Mouse (Mus musculus): ENCODE data around the gene Clpx.
A peak's percentile ranks its signal among the peaks of the same experiment; 100 is the strongest.

Clpx gene

DNA sequence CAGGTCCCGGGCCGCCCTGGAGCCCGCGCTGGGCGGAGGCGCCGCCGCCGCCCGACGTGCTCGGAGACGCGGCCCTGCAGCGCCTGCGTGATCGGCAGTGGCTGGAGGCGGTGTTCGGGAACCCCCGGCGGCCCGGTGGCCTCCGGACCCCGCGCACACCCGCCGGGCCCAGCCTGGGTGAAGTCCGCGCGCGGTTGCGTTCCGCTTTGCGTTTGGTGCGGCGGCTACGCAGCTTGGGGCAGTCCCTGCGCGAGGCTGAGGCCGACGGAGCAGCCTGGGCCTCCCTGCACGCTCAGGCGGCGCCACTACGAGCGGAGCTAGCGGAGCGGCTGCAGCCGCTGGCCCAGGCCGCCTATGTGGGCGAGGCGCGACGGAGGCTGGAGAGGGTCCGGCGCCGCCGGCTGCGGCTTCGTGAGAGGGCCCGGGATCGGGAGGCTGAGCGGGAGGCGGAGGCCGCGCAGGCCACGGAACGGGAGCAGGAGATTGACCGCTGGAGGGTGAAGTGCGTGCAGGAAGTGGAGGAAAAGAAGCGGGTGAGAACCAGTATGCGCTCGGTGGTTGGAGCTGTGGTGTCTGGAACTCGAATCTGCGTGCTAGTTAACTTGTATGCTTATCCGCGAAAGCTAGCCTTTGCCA lies 52.5 kb downstream of the Clpx start:
- peak; percentile 16 for DNase-seq (ENCODE audit: low spot score)

DNA sequence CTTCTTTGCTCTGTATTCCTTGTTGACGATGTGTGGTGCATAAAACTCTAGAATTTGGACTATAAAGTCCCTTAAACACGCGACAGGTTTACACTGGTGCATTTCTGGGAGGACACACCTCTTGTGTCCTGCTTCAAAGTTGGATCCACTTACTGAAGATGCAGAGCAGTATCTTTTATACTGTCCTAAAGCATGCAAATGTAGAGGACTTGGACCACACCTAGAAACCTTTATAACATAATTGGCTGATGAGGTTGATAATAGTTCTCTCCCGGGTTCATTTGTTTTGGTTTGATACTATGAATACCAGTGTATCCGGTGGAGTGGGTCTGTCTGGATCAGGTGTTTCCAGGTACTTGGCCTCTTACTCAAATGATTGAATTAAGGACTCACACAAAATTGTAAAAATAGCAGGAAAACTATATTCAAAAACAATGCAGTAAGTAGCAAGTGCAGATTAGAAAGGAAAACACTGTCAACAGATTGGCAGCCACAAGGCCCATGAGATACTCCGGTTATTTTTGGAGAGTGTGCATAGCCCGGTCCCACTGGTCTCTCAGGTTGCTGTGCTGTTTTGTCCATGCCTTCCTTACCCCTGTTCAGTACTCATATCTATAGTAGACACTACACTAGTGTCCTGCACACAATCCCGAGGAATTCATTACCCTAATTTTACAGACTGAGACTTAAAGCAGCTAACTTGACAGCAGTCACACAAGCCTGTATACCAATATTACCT lies 53.2 kb downstream of the Clpx start:
- DNase-seq (ENCODE audit: low spot score) = no peak

DNA sequence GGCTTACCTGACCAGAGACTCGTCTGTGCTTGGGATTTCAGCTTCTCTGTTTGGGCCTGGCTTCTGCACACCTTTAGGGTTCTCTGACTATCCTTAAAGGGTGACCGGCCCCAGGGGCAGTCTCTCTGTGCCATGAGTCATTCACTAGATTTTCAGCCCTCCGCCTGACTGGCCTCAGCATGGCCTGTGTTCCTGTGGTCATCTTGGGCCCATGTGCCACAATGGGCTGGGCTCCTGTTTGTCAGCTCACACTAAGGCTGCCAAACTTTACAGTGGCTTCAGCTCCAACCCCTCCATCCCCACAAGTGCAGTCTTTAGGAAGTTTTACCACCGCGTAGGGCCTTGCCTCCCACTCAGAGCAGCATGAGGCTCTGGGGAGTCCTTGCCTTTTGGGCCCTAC lies 59.2 kb downstream of the Clpx start:
- no peak for DNase-seq (ENCODE audit: low spot score)

GRCm38 (mm10) chr9:65356561-65356960 lies 62.5 kb downstream of the Clpx start:
- no peak for DNase-seq (ENCODE audit: low spot score)

DNA sequence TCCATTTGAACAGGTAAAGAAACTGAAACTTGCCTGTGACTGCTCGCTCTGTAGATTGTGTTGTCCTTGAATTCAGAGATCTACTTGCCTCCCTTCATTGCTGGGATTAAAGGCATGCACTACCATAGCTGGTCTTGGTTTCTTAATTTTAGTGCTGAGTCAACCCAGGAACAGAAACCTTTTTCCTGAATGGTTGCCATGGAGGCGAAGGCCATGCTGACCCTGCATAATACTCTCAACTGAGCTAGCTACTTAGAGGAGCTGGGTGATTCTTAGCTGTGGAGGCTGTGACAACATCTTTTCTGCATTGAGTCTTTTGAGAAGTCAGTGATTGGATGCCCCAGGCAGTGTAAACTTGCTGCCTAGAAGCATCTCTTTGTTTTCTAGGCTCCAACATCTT lies 62.9 kb downstream of the Clpx start:
- no peak for DNase-seq (ENCODE audit: low spot score)

DNA sequence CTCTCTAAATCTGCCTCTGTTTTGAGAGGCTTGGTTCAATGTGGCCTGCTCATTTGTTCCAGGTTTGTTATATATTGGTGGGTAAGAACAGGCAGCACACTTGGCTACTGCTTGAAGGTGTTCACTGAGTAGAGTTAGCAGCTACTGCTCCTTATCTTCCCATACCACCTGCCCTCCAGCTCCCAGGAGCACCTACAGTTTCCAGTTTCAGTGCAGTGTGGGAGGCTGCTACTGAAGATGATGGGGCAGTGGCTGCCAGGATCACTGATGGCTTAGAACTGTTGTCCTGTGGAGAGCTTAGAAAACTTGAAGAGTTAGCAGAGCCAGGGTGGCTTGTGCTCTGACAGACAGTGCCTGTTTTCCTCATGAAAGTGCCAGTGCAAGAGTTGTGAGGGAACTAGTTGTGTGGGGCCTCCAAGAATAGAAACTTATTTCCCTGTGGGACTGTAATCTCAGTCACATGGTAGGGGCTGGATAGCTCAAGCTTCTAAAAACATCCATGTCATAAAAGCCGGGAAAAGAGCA lies 65.0 kb downstream of the Clpx start:
- no peak for DNase-seq (ENCODE audit: low spot score)

DNA sequence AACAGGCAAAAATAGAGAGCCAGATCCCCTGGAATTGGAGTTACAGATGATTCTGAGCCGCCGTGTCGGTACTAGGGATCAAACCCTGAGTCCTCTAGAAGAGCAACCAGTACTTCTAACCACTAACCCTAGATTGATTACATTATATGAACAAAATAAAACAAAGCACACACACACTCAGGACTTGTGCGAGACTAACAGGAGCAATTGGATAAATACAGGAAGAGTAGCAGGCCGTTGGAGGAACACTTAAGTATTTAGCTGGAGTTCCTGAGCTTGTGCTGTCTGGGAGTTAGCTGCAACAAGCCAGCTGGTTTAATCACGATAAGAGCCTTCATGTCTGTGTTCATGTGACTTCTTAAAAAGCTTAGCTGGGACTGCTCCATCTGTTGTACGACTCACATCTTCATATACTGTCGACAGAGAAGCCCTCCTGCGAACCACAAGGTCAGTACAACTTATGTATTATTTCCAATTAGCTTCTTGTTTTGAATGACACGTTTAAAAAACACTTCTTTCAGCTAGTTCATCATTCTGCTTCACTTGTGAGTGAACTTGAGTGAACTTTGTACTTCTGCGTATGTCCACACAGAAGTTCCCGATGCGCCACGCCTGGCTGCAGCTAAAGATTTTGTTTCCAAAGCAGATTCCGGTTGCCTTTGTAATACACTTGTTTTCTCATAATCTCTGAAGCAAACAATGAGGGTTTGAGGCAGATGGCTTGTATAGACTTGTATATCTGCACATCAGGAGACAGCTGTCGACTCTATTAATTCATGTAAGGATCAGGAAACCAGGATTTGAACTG lies 66.8 kb downstream of the Clpx start, which contains the start of gene Ubap1l:
Gene Ubap1l (plus strand): TSS at position 401 of the 808 bp plus-strand sequence.
- no peak for DNase-seq (ENCODE audit: low spot score)

DNA sequence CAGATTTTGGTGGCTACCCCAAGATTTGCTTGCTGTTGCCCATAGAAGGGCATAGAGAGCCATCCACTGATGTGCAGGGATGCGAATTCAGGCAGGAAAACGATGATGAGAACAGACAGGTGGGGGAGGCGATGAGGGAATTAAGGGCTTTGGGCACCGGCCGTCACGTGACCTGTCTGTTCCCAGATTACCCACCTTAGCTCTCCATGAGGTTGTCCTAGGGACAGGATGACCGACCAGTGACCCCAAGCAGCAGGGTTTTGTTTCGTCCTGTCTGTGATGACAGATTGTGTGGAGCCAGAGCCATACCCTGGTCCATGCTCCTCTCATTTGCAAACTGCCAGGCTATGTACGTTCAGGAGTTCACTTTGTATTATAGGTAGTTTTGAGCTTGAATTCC lies 69.6 kb downstream of the Clpx start:
- no peak for DNase-seq (ENCODE audit: low spot score)

GRCm38 (mm10) chr9:65365721-65366120 lies 71.7 kb downstream of the Clpx start:
- DNase-seq (ENCODE audit: low spot score) = no peak

GRCm38 (mm10) chr9:65371756-65372155 lies 77.7 kb downstream of the Clpx start:
- DNase-seq (ENCODE audit: low spot score) = no peak

DNA sequence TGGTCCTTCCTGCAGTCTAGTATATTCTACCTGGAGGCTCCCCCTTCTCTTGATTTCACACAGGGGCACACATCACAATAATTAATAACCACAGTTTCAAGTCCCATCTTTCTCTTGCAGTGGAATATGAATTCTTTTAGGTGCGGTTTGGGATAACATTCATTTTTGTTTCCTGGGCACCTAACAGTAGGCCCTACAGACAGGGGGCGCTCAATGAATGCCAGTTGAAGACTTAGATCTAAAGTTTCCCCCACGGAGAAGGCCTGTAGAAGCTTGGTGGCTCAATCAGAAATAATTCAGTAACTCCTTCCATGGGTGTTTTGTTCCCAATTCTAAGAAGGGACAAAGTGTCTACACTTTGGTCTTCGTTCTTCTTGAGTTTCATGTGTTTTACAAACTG lies 78.4 kb downstream of the Clpx start:
- peak; percentile 43 for DNase-seq (ENCODE audit: low spot score)

DNA sequence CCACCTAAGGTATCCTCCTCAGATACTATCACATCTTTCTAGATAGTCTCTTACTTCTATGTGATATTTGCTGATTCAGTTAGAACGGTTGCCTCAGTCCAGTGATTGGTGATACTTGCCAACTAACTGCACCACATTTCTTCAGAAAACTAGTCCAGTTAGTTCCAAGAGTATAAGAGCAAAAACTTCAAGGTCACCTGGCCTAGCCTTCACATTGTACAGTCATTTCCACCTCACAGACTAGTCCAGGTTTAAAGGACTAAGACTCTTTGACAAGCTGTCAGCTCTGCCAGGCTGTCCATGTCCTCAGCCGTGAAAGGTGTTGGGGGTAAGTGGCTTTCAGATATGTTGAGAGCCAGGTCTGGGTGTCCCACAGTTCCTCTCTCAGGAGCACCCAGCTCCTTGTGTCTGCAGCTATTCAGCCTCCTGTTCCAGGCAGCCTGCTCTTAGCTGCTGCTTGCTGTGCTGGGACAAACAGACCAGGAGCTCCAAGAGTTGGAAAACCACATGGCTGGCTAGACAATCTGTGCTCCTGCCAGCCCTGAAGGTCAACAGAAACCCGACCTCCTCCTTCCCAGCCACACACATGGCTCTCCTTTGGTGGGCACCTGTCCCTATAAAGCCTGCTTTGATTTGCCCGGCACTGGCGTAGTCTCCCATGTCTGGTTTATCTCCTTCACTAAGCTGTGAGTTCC lies 80.6 kb downstream of the Clpx start:
- no peak for DNase-seq (ENCODE audit: low spot score)

DNA sequence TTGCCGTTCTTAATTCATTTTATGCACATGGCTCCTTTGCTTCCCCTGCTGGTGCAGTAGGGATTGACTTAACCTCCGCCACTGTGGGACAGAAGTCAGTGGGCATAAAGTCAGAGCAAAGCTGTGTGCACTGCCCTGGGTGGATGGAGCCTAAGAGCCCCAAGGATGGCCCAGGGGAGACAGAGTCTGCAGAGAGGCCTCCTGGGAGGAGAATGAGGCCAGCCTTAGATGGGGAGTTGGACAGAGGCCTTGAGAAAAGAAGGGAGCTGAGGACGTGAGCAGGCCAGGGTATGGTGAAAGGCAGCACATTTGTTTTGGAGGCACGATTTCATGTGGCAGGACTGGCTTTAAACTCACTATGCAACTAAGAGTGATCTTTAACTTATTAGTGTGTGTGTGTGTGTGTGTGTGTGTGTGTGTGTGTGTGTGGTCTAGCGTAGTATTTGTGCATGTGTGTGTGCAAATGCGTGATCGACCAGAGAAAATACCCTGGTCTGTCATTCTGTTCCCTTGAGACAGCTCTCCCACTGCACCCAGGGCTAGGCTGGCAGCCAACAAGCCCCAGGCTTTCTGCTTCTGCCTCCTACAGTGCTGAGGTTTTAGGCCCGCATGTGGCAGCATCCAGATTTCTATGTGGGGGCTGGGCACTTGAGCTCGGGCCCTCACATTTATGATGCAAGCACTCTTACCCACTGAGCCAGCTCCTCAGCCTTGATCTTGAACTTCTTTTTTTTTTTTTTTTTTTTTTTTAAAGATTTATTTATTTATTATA lies 81.3 kb downstream of the Clpx start:
- DNase-seq (ENCODE audit: low spot score) = no peak

All from lung, postnatal 25 days (tissue).